Mouse (Mus musculus): ENCODE measurements around the gene Phb.

- TF ChIP-seq POLR2A (IDR thresholded peaks at IDR 0.05; ENCODE audit: low read depth, low read length): no peak
- TF ChIP-seq CTCF (IDR thresholded peaks at IDR 0.05; ENCODE audit: extremely low read depth, insufficient read depth, insufficient read length, insufficient replicate concordance): no peak
Observed at GRCm38 (mm10) chr11:95713811-95714241, 47.1 kb downstream of the Phb start.
